17 mouse cellular contexts compared by ENCODE assay signal in the genomic region with DNA sequence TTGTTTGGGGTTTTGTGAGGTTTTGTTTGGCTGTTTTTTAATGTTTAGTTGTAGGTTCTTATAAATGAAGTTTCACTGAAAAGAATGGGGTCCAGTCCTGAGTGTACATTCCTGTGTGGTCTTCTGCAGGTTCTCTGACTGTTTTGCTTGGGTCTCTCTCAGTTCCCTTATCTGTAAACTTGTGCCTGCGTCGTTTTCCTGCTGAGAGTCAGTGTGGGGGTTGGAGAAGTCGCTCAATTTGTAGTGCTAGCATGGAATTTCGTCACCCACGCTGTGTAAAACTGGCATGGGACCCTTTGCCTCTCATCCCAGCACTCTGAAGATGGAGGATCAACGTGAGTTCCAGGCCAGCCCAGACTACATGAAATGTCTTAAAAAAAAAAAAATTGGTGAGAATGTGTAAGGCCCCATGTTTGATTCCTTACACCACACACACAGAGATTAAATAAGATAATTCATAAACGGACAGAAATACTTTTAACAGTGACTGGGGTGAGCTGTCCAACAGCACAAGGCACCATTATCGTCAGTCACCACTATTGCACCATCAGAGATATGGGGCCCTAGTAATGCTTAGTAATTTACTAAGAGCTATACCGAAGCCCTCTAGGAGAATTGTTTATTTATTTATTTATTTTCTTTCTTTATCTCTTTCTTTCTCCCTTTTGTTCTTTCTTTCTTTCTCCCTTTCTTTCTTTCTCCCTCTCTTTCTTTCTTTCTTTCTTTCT. TPM values are rescaled to one million over a fixed set of nuclear protein-coding genes. Genes with fewer than 3 reads are reported as not detected.
"Had no signal": no experiment of that assay in that cellular context is flagged by ENCODE, and none has a peak within 500 bp of the region (broad histone marks: within the 10 kb centered on the region; RNA-seq: fewer than 3 reads in every experiment).

No protein-coding gene starts in this region.

- H3K36me3 ChIP-seq: limb, embryonic 15.5 days; midbrain, embryonic 12.5 days; neural tube, embryonic 13.5 days had no signal

- H3K4me3 ChIP-seq: limb, embryonic 15.5 days; megakaryocyte, embryonic 14.5 days; midbrain, embryonic 12.5 days; neural tube, embryonic 13.5 days had no signal

- H3K9me3 ChIP-seq: limb, embryonic 15.5 days; megakaryocyte, embryonic 14.5 days; midbrain, embryonic 12.5 days; neural tube, embryonic 13.5 days had no signal

- H3K4me1 ChIP-seq: limb, embryonic 15.5 days; midbrain, embryonic 12.5 days; neural tube, embryonic 13.5 days had no signal

- H3K27ac ChIP-seq: kidney, postnatal 0 days; limb, embryonic 15.5 days; midbrain, embryonic 12.5 days; neural tube, embryonic 13.5 days; stomach, postnatal 0 days had no signal

- H3K4me2 ChIP-seq: limb, embryonic 15.5 days; lung, embryonic 14.5 days; midbrain, embryonic 12.5 days; neural tube, embryonic 13.5 days had no signal

- DNase-seq: kidney, adult 8-10 months; layer of hippocampus, postnatal 36 days; lung, embryonic 14.5 days; lung, postnatal 10 days; lung, postnatal 4 days; retina, postnatal 1 day; thymus, postnatal 4 days had no signal

- ATAC-seq: intestine, postnatal 0 days; midbrain, embryonic 16.5 days had no signal

- H3K27me3 ChIP-seq: midbrain, embryonic 12.5 days; neural tube, embryonic 13.5 days had no signal

- H3K9ac ChIP-seq: limb, embryonic 15.5 days; lung, embryonic 14.5 days; midbrain, embryonic 12.5 days; neural tube, embryonic 13.5 days had no signal

RNA-seq across cellular contexts. Expression of gene Slc22a6, which starts 55.7 kb away (rescaled TPM):
- polyA plus RNA-seq: large intestine, adult 2 months; limb, embryonic 11.5 days; lung, embryonic 14.5 days; stomach, postnatal 0 days had no signal
